Mouse (Mus musculus): Measurements from ENCODE around the gene Nfatc3.

DNA sequence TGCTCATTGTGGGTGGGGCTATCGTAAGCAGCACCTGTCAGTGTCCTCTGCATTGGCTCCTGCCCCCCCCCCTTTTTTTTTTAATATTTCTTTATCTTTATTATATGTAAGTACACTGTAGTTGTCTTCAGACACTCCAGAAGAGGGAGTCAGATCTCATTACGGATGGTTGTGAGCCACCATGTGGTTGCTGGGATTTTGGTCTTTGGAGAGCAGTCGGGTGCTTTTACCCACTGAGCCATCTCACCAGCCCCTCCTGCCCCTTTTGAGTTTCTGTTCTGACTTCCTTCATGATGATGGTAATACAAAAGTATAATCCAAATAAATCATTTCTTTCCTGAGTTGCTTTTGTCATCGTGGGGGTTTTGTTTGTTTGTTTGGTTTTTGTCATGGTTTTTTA is 43.7 kb downstream of the Nfatc3 start:
- no peak for TF ChIP-seq TCF3 (IDR thresholded peaks at IDR 0.05; ENCODE audit: insufficient read length, low read depth)
- no peak for TF ChIP-seq POLR2AphosphoS2 (IDR thresholded peaks at IDR 0.05; ENCODE audit: insufficient read length, low read depth)
- TF ChIP-seq POLR2A (IDR thresholded peaks at IDR 0.05; ENCODE audit: insufficient read length, low read depth), result no peak
- no peak for TF ChIP-seq REST (IDR thresholded peaks at IDR 0.05; ENCODE audit: insufficient read depth, insufficient read length)
- no peak for TF ChIP-seq TCF12 (IDR thresholded peaks at IDR 0.05; ENCODE audit: insufficient read depth, poor library complexity, severe bottlenecking)
- no peak for TF ChIP-seq USF1 (IDR thresholded peaks at IDR 0.05; ENCODE audit: low read depth)
- no peak for TF ChIP-seq MYOD1 (IDR thresholded peaks at IDR 0.05; ENCODE audit: control insufficient read depth in 1 of 3, insufficient read length in 2 of 3, low read depth in 2 of 3)
- TF ChIP-seq MYOG (IDR thresholded peaks at IDR 0.05; ENCODE audit: control insufficient read depth in 1 of 3, insufficient read depth in 1 of 3, insufficient read length in 2 of 3, low read depth in 2 of 3), result no peak
